Mouse (Mus musculus): ENCODE measurements at regions not wholly inside any gene's neighbourhood (a gene's known extent, or its start where the extent isn't known, plus 50 kb on each side); places are given as distances from the start of the nearest gene placed in this dataset.

DNA sequence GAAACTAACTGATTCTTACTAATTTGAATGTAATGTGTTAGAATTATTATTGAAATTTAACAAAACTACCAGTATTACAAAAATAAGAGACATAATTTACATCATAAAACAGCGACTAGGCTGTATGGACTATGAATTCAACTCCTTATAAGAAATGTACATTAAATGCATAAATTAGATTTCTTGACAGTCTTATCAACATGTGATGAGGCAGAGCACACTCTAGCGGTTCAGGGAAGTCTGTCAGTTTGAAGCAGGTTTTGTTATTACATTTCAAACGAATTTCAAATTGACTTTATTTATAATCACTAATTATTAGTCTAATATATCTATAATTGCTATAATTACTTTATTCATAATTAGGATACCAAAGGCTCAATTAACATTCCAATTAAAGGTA lies 2214.8 kb upstream of the Pcdh17 start:
- Histone ChIP-seq H3K36me3 (ENCODE audit: insufficient read depth, low read length) (no peaks in the 10 kb centered on the region), H3K4me3 (ENCODE audit: low read depth, low read length) (no peak overlapping the region), H3K9me3 (ENCODE audit: low read length) (no peaks in the 10 kb centered on the region), H3K27ac (ENCODE audit: low read depth, low read length) (no peak overlapping the region), H3K9ac (replicated peaks; ENCODE audit: low read length, poor library complexity, severe bottlenecking) (no peak overlapping the region), H3K4me1 (ENCODE audit: insufficient read depth, low read length) (no peaks in the 10 kb centered on the region), H3K4me2 (ENCODE audit: low read depth, low read length, poor library complexity, severe bottlenecking) (no peak overlapping the region), H3K27me3 (ENCODE audit: insufficient read depth, low read length) (no peaks in the 10 kb centered on the region)
- TF ChIP-seq CTCF (IDR thresholded peaks at IDR 0.05) = no peak
- DNase-seq (ENCODE audit: low spot score) (no peak), ATAC-seq (ENCODE audit: low FRiP score) (no peak)
- 78% methylated on average over 3 of the region's 3 CpGs for WGBS

DNA sequence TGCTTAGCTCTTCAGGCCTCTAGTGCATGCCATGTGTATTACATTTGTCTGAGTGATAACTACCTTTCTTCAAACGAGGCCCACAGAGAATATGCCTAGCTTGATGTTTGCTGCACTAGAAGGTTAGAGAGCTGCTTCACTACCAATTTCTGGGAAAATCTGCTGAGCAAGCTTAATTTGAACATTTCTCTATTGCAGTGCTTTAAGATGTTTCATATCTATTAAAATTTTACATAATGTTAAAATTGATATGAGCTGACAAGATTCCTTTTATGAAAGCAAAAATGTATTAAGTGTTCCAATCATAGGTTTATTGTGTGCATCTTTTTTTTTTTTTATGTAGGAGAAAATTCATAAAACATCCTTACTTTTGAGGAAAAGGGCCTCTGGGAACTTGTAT lies 2207.1 kb upstream of the Pcdh17 start:
- Histone ChIP-seq H3K4me1 (ENCODE audit: insufficient read depth, low read length) (no peaks in the 10 kb centered on the region), H3K27me3 (ENCODE audit: insufficient read depth, low read length) (no peaks in the 10 kb centered on the region), H3K4me2 (ENCODE audit: low read depth, low read length, poor library complexity, severe bottlenecking) (no peak overlapping the region), H3K9me3 (ENCODE audit: low read length) (no peaks in the 10 kb centered on the region), H3K9ac (replicated peaks; ENCODE audit: low read length, poor library complexity, severe bottlenecking) (no peak overlapping the region), H3K27ac (ENCODE audit: low read depth, low read length) (no peak overlapping the region), H3K4me3 (ENCODE audit: low read depth, low read length) (no peak overlapping the region), H3K36me3 (ENCODE audit: insufficient read depth, low read length) (no peaks in the 10 kb centered on the region)
- DNase-seq (ENCODE audit: low spot score) (no peak), ATAC-seq (ENCODE audit: low FRiP score) (no peak)
- WGBS = 63% methylated on average over 1 of the region's 1 CpGs
- TF ChIP-seq CTCF (IDR thresholded peaks at IDR 0.05) = no peak

DNA sequence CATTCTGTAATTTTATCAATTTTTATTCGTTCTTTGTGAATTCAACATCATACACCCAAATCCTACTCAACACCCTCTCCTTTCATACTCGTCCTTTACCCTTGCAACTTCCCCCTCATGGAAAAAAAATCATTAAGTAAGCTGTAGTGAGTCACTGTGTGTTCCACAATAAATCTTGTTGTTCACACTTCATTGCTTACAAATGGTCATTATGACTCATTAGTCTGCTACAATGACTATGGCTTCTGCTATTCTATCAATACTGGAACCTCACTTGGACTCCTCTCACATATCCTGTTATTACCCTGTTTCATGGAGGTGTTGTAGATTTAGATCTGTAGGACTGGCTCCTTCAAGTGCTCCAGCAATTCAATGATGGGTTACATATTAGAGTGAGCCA lies 2200.0 kb upstream of the Pcdh17 start:
- Histone ChIP-seq H3K9me3 (ENCODE audit: low read length) (no peaks in the 10 kb centered on the region), H3K9ac (replicated peaks; ENCODE audit: low read length, poor library complexity, severe bottlenecking) (no peak overlapping the region), H3K36me3 (ENCODE audit: insufficient read depth, low read length) (no peaks in the 10 kb centered on the region), H3K27ac (ENCODE audit: low read depth, low read length) (no peak overlapping the region), H3K4me3 (ENCODE audit: low read depth, low read length) (no peak overlapping the region), H3K27me3 (ENCODE audit: insufficient read depth, low read length) (no peaks in the 10 kb centered on the region), H3K4me2 (ENCODE audit: low read depth, low read length, poor library complexity, severe bottlenecking) (no peak overlapping the region), H3K4me1 (ENCODE audit: insufficient read depth, low read length) (no peaks in the 10 kb centered on the region)
- DNase-seq (ENCODE audit: low spot score) (no peak), ATAC-seq (ENCODE audit: low FRiP score) (no peak)
- no peak for TF ChIP-seq CTCF (IDR thresholded peaks at IDR 0.05)
- 67% methylated on average over 2 of the region's 2 CpGs for WGBS

DNA sequence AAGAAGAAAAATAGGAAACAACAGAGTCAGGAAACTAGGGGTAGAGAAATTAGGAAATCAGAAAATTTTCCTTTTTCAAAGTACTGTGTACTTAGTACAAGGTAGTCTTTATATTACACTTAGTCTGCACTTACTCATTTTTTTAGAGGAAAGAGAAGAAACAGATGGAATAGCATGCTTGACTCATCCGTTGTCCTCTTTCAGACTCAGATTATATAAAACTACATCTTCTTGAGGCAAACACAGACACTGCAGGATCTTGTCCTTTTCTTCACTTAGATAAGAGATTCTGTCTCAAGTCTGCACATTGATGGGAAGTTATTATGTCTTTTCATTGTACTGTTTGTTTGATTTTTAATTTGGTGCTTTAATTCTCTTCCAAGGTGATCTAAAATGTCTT lies 2198.5 kb upstream of the Pcdh17 start:
- DNase-seq (ENCODE audit: low spot score) (no peak), ATAC-seq (ENCODE audit: low FRiP score) (no peak)
- no peak overlapping the region for H3K4me3 ChIP-seq (ENCODE audit: low read depth, low read length)
- H3K4me1 ChIP-seq (ENCODE audit: insufficient read depth, low read length) = no peaks in the 10 kb centered on the region
- H3K9ac ChIP-seq (replicated peaks; ENCODE audit: low read length, poor library complexity, severe bottlenecking) = no peak overlapping the region
- H3K27ac ChIP-seq (ENCODE audit: low read depth, low read length) = no peak overlapping the region
- 92% methylated on average over 1 of the region's 1 CpGs for WGBS
- TF ChIP-seq CTCF (IDR thresholded peaks at IDR 0.05) = no peak
- H3K27me3 ChIP-seq (ENCODE audit: insufficient read depth, low read length) = no peaks in the 10 kb centered on the region
- H3K4me2 ChIP-seq (ENCODE audit: low read depth, low read length, poor library complexity, severe bottlenecking) = no peak overlapping the region
- no peaks in the 10 kb centered on the region for H3K36me3 ChIP-seq (ENCODE audit: insufficient read depth, low read length)
- H3K9me3 ChIP-seq (ENCODE audit: low read length) = no peaks in the 10 kb centered on the region
